Mouse (Mus musculus) skeletal muscle tissue, adult 2 months (tissue): Measurements from ENCODE around the gene AL731706.1.
"Not testable (repeated sequence)": the region's sequence is repeated elsewhere in the genome, so short reads cannot be mapped to it uniquely, and the experiment has no call there.

Experiments used
- DNase-seq: peaks from one replicate; pipeline ENCODE4 v3.0.0-alpha.2; 2012; ENCODE audit warnings: low read depth, low spot score

Gene AL731706.1

GRCm38 (mm10) chr2:136891068-136891950 lies at the start of gene AL731706.1, which contains the start of the genes Slx4ip and Mkks:
Gene AL731706.1, minus strand, starts transcription at chr2:136891389.
Gene Slx4ip, plus strand, starts transcription at chr2:136891218.
Gene Mkks, minus strand, starts transcription at chr2:136891389.
- DNase-seq, result peak; percentile 100

- DNase-seq, result no peak
Measured at GRCm38 (mm10) chr2:136938249-136938648, 47.1 kb upstream of the AL731706.1 start.

- DNase-seq, result no peak
Measured at GRCm38 (mm10) chr2:136936391-136937288, 45.5 kb upstream of the AL731706.1 start.

GRCm38 (mm10) chr2:136921003-136921408 lies 29.8 kb upstream of the AL731706.1 start:
- peak; percentile 39 for DNase-seq

DNA sequence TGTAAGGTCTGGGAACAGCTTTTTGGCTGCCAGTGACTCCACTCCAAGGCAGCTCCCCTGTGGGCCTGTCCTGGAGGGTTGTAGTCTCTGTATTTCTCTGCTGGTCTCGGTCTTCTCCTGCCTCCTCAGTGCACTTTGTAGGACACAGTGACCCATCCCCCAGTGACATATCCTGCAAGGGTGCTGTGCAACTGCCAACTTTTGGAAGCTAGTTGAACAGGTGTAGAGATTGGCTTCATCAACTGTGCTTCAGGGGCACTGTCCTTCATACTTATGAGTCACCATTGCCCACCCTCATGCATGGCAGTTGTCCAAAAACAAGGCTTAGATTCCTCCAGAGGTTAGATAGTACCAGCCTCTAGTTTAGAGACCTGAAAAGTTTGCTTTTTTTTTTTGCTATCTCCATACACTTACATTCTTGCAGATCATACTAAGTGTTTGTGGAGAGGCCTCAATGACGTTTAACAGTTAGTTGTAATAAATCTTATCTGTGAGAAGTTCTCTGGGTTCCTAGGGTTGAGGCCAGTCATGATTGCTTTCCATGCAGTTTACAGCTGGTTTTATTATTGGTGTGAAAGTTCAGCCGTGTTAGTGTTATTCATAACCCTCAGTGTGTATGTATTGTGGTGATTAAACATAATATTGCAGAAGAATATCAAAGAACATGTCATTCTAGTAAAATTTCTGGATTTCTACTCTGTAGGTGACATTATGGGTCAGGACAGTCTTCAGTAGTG lies 29.2 kb upstream of the AL731706.1 start:
- peak; percentile 29 for DNase-seq

DNA sequence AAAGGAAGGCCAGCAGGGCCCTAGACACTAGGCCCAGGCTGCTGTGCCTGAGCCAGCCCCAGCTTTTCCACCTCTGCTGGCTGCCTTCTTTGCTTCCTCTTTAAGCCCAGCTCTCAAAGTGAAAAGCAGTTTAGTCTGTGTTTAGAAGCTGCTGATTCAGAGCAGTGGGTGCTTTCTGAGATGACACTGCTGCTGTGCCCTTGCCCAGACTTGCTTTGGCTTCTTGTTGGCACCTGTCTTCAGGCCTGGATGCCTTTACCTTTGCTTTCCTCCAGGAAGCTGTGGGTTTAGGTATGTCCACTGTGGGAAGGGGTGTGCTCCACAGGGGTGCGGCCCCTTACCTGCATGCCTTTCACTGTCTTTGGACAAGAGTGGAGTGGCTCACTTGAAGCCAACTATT lies 28.2 kb upstream of the AL731706.1 start:
- DNase-seq, result no peak

DNA sequence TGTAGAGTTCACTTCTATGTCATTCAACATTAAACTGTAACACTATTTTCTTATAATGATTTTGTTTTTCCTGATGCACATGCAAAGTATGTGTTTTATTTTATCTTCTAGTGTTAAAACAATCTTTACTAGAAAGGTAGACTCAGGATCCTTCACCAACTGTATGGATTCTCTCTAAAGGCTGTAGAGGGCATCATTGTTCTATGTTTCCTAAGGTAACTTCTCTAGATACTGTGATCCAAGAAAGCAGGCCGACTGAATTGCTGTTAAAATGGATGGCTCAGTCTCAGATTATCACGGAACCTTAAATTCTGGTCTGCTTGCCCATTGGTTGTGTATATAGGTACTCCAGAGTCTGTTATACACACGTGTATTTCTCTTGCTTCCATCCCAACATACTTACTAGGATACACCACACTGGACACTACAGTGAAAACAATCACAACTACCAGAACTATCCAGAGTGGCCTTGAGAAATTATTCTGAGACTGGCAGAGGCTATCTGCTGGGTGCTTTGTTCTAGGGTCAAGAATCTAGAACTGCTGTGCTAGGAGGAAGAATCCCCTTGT lies 23.2 kb upstream of the AL731706.1 start:
- DNase-seq, result no peak

- no peak for DNase-seq
Measured at GRCm38 (mm10) chr2:136913021-136913420, 21.8 kb upstream of the AL731706.1 start.

GRCm38 (mm10) chr2:136911958-136912411 lies 20.8 kb upstream of the AL731706.1 start:
- DNase-seq, result no peak

DNA sequence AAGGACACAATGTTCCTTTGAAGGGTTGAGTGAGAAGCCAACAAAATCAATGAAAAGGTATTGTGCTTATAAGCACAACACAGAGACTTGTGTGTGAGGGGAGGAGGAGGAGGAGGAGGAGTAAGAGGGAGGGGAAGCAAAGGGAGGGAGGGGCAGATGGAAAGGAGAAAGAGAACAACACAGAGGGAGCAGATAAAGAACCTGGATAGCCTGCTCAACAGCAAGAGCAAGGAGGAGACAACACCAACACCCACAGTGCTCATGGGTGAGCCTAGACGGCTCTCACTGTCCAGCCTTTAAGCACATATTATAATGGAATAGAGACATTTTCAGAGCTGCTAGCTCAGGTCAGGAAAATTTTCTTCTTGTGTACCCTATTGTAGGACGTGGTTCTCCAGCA lies 18.1 kb upstream of the AL731706.1 start:
- DNase-seq, result no peak

DNA sequence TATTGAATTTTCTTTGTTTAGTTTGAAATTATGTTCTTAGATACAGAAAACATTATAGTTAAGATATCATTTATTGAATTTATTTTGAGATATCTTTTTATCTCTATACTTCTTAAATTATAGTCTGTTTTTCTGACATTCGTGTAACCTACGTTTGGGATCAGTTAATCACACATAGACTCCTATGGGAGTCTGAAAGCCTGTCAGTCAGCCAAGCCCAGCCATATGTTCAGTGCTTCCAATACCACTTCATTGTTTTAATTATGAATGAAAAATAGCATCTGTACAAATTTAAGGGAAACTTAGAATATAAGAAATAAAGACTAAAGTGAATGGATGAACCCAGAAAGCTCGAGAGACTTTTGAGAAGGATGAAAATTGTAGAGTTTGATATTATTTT lies 17.4 kb upstream of the AL731706.1 start:
- no peak for DNase-seq

- no peak for DNase-seq
Measured at GRCm38 (mm10) chr2:136896131-136896530, 4.9 kb upstream of the AL731706.1 start.

DNA sequence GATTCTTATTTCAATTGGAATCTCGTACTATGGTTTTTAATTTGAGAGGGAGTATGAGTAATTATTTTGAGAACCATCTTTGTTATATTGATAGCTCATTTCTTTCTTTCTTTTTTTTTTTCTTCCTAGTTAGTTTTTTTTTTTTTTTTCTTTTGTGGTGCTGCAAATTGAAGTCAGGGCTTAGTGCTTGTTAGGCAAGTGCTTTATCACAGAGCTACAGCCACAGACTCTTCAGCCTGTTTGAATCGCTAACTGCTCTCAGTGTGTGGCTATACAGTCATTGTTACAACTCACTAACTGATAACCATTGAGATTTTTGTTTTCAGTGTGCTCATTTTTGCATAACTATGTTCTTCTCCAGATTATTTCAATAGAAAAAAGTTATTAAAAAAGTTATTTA lies 3.3 kb upstream of the AL731706.1 start:
- no peak for DNase-seq

GRCm38 (mm10) chr2:136891951-136892371 lies 772 bp upstream of the AL731706.1 start:
- DNase-seq, result peak; percentile 98

GRCm38 (mm10) chr2:136890716-136891067 lies 497 bp downstream of the AL731706.1 start:
- DNase-seq, result not testable (repeated sequence)

DNA sequence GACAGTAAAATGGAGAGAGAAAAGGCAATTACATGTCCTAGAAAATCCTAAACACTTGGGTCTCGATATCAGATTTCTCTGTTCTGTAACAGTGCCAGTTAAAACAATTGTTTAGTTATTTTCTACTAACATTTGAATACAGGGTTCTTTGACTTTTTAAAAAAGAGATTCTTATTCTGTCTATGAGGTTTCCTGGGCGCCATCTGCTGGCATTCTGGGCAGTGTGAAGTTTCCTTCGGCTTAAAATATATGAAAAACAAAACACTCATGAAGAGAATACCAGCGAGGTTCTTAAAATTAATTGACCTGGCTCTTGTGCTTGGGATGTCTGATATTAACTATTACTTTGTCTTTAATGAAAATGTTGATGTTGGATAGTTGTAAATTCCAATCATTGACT lies 4.3 kb downstream of the AL731706.1 start:
- no peak for DNase-seq

DNA sequence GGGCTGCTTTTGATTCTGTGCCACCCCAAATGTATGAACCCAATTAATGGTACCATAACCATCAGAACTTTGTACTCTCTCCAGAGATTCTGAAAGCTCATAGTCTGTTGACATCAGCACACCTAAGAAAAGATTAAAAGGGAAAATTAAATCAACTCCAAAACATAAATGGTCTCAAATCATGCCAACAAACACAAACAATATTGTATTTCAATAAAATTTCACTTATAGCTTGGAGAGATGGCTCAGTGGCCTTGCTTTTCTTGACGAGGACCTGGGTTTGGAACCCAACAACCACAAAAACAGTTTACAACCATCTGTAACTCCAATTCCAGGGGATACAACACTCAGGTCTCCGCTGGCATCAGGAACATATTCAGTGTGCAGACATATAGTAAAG lies 5.6 kb downstream of the AL731706.1 start, which contains the start of gene AL731706.2:
Gene AL731706.2, minus strand, starts transcription at position 101 of the 400 bp plus-strand sequence.
- DNase-seq, result no peak

GRCm38 (mm10) chr2:136854543-136855388 lies 36.4 kb downstream of the AL731706.1 start:
- DNase-seq, result no peak

DNA sequence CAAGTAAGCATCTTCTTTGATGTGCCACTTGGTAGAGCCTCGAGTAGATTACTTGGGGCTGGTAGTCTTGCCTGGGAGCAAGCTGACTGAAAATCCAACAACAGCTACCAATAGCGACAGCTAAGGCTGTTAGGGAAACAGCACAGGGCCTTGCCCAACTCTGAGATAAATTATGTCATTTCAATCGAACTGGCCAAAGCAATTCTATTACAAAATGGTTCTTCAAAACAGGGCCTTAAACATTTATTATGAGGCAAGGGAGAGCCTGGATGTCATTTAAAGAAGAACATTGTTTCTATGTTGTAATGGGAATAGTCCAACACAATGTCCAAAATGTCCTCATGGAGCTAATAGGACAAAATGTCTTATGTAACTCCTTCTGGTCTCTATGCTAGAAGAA lies 40.8 kb downstream of the AL731706.1 start:
- no peak for DNase-seq

DNA sequence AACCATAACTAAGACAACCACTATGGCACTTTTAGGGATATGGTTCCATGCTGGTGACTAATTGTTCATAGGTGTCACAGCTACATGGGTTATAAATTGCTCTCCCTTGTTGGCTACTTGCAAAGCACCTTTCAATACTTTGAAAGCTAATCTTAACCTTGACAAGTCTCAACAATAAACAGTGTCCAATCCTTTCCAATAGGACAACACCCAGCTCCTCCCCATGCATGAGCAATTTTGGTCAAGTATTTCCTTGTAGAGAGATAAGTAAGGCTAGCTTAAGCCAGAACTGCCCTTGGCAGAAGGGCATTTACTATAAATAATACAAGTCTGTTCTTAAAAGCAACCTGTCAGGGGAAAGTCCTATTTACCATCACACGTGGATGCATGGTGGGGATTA lies 53.2 kb downstream of the AL731706.1 start:
- DNase-seq, result no peak
